Mouse (Mus musculus): ENCODE results near the gene Fam53b.

The Fam53b gene

DNA sequence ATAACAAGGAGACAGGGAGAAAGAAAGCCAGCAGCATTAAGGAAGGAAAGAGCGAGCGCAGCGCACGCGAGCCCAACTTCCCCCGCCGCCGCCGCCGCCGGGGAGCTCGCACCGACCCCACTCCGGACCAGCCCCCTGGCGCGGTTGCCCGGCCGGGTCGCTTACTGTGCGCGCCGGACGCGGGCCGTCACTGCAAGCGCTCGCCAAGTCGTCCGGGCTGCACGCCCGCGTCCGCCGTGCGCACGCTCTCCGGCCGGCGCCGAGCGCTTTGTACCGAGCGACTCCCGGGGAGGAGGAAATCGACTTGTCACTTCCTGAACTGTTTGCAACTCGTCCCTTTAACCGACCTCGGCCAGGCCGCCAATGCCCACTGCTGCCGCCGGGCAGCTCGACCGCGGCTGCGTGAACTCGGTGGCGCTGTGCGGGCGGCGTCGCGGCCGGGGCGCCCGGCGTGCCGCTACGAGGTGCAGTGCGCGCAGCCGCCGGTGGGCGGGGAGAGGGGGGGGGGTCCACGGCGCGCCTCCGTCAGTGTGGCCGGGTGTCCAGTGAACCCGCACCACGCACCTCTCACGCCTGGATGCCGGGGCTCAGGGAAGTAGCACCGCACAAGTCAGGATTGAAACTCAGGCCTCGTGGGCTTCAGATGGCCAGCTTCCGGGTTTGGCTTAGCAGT is at the start of gene Fam53b:
Gene Fam53b, minus strand, starts transcription at position 471 of the 673 bp plus-strand sequence.
- peak; percentile 74 for DNase-seq

DNA sequence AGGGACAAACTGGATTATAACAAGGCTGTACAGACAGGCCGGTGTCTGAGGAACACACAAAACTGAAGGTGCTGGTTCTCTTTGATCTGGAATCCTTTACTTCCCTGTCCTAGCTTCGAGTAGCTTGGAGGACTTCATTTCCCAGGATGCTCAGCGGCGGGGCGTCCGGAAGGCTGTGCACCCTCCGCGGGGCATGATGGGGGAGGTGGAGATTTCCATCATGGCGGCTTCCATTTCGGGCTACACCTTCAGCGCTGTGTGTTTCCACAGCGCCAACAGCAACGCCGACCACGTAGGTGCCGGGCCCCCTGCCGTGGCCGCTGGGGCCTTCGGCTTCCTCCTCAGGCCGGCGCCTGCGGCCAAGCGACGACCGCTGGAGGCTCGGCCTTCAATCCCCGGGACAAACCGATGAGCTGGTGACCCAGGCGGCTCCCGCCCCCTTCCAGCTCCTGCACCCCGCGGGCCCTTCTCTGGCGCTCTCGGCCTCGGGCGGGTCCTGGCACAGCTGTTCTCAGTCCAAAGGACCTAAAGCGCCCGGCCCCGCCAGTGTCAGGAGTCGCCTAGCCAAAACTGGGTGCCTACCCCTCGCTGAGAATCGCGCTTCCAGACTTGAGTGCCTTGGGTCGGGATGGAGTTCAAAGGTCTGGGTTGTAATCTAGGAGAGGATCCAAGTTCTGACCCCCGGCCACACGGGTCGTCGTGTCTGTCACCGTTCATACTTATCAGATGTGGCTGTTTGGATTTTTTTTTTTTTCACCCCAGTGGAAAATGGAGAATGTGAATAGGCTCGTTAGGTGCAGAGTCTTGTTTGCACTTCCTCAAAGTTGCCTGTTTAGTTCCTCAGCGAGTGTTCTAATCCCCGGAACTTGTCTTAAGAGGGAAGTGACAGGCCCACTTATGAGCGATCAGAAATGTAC is 45.6 kb upstream of the Fam53b start, which contains the start of gene Abraxas2:
Gene Abraxas2, plus strand, starts transcription at position 184 of the 917 bp plus-strand sequence.
- peak; percentile 92 for DNase-seq

DNA sequence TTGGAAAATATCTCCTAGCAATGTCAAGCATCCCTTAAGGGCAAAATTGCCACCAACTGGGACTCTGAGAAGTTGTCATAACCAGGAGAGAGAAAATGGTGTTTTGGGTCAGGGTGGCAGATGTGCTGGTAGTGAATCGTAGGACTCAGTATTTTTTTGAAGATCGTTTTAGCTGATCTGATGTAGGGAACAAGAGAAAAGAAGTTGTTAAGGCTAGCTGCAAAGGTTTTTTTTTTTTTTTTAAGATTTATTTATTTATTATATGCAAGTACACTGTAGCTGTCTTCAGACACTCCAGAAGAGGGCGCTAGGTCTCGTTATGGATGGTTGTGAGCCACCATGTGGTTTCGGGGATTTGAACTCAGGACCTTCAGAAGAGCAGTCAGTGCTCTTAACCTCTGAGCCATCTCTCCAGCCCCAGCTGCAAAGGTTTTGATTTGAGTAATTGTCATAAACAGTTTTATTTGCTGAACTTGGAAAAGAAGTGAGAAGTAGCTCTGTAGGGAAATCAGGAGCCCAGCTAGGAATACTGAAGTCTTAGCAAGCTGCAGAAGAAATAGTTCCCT is 44.4 kb upstream of the Fam53b start:
- DNase-seq: no peak

DNA sequence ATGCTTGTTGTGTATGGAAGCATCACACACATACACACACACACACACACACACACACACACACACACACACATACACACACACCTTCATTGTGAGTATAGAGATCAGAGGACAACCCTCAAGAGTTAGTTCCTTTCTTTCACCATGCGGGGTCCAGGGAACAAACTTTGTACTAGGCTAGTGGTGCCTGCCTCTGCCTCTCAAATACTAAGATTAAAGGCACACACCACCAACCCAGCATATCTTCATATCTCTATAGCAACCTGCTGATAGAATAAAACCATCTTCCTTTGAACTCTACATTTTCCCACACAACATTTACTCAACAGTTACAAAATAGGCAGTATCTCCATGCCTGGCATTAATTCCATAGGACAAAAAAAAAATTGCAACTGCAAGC is 42.4 kb upstream of the Fam53b start:
- DNase-seq: no peak

DNA sequence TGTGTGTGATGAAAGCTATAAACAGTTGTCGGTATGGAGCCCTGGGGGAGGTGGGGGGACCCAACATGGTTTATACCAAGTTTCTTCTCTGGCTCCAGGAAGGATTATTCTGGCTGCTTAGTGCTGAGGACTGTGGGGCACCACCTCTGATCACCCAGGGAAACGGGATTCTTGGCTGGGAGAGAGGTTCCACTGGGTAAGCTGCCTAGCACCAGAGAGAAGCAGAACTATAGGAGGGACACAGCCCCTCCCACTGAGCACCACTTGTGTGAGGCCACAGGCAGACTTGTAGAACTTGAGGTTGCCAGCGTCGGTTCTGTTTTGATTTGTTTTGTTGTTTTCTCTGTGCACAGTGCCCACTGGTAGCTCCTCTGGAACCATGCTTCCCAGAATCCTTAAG is 40.3 kb upstream of the Fam53b start:
- DNase-seq: no peak

DNA sequence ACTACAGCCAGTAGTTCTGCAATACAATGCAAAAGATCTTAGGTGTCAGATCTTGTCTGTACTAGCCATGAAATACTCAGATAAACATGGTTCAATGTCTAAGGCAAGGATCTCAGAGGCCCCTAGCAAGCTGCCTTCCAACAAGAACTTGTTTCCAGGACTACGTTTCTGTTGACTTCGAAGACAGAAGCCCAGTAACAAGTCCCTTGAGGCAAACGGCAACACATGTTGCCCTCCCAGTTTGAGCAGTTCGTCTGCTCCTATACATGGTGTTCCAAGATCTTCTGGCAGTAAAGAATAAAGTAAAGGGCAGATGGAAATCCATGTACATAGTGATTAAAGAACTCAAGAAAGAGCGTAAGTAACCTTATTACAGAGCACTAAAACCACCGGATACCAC is 39.7 kb upstream of the Fam53b start:
- no peak for DNase-seq

DNA sequence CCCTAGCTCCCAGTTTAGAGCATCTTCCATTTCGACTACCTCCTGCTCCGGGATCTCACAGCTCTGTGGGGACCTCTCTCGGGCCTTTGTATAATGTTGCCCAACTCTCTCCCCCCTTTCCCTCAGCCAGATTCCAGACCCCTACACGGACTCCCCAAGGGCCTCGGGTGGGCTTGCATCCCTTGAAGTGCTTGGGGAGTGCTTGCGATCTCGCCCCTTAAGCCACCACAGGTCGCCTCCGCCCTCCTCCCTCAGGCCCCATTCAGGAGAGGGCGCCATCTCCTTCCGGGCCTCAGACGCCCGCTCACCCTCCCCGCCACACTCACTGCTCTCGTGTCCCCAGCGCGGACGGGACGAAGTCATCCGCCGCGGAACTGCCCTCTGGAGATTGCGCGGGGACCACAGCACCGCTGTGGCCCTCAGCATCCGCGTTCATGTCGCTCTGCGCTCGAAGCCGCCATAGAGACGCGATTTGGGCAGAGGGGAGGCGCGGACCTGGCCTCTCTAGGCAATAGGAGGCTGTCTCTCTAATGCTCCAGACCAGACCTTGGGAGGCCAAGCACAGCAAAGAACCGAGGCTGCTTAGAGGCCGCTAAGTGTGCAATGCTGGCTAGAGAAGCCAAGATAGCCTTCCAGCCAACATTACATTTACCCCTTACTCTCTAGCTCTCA is 38.6 kb upstream of the Fam53b start, which contains the start of gene Eef1akmt2:
Gene Eef1akmt2, minus strand, starts transcription at position 501 of the 672 bp plus-strand sequence.
- peak; percentile 90 for DNase-seq

DNA sequence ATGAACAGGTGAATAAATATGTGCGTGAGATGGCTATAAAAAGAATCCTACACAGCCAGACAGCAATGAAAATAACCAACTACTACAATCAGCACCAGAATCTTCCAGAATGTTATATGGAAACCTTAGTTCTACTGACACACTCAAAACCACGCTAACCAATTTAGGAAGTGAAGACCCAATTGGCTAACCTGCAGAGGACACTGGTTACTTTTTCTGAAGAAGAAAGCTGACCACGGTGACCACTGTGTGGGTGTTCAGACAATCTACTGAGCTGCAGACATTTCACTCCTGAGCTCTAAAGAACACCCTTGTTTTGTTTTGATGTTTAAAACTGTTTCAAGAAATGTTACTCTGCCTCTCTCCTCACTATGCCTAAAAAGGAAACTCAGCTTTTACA is 29.5 kb upstream of the Fam53b start:
- no peak for DNase-seq

DNA sequence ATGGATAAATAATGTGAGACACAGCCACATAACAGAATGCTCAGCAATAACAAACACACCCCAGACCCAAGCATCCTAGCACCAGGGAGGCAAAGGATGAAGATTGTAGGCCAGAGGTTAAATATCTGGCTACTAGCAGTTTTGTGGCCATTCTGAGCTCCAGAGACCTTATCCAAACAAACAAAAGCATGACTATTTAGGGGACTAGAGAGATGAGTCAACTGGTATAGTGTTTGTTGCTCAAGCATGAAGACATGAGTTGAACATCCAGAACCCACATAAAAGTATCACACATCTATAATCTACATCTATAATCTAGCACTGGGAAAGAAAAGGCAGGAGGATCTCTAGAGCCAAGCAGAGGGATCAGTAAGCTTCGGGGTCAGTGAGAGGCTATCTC is 28.8 kb upstream of the Fam53b start:
- no peak for DNase-seq

DNA sequence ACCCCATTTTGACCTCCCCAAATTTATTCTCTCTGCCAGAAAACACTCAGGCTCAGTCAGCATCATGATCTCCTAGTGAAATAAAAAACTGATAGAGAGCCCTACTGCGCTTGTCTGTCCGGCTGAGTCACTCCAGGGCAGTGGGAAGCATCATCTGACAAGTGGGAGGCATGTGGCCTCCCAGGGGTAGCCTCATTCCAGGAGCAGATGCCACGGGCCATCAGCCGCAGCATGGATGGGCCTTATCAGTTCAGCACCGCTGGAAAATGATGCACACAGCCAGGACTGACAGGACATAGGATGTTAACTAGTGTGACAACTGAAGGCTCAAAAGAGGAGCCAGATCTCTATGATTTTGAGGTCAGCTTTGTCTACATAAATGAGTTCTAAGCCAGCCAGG is 27.6 kb upstream of the Fam53b start:
- DNase-seq: no peak

DNA sequence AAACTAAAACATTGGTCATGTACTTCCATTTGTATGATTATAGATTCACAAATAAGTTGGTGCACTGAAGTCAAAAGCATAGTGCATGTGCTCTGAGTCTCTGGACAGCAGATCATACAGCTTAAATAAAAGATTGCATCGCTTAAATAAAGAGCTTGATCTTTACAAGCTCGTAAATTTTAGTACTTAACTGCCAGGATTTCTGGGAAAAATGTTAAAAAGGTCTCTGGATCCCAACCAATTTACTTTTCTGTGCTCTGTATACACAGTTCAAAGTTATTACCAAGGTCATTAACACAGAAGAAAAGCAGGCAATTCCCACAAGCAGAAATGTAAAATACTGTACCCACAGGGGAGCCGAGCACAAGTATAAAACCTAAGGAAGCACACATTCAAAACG is 17.3 kb upstream of the Fam53b start:
- DNase-seq: no peak

DNA sequence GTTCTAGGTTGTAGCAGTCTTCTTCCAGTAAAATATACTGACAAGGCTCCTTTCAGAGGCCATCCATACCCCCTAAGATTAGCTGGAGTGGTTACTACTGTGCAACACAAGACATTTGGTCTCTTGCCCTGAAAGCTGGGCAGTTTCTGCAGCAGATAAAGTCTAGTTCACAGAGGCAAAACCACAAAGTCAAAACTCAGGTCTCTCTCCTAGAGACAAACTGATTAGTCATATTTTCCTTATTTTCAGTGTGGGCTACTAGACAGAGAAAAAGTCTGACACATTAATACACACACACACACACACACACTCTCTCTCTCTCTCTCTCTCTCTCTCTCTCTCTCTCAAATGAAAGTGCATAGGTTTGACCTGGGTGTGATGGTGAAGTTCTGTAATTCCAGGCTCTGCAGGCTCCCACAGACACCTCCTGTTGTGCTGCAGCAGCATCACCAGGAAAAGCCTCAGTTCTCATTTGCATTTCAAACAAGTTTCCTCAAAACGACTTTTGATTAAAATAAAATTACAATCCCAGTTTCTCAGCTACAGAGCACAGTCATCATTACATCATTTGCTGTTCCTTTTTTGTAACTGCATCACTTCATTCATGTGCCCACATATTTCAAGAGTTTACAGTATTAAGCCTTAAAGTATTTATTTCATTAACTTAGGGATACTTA is 10.8 kb upstream of the Fam53b start:
- no peak for DNase-seq

DNA sequence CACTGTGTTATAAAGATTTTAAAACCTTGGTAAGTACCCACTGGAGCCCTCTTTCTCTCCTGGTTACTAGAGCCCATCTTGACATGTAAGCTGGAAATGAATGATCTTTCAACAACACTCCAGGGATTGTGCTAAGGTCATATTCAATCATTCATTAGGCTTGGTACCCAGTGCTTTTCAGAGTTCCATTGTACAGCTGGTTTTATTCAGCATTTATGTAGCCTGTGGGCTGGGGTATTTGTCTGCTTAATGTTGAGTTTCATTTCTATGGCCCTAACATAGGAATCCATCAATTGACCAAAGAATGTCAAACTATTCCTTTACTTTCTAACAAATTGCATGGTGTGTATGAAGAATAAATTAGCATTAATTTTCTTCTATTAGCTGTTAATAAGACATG is 10.1 kb upstream of the Fam53b start:
- no peak for DNase-seq

DNA sequence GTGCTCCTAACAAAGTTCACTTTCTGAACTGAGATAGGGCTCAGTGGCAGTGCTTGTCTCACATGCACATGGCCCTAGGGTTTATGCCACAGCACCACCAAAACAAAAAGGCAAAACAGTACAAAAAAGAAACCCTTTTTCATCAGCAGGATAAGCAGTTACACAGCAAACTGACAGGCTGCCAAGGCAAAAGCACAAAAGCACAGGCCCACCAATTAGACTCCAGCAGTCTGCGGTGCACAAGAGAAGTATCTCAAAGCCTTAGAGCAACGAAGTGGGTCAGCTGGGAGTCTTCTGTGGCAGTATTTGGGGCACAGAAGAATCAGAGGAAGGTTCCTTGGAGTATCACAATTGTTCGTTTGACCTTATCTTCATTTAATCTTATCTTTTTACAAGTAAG is 7.0 kb upstream of the Fam53b start:
- DNase-seq: no peak

DNA sequence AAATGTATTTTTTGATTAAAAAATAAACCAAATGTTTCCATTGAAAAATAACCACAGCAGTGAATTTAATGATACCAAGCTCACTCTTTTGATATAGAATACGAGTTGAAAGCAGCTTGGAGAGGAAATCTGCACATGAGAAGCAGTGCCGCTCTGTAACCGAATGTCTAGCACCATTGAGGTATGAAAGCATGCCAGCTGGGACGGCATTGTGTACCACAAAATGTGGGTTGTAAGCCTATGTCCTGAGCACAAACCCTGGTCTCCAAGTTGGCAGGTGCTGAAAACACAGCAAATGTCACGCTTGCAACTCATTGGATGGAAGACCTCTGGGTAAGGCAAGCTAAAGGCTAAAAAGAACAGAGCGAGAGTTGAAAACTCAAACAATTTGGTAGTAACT is 3.4 kb upstream of the Fam53b start:
- no peak for DNase-seq

DNA sequence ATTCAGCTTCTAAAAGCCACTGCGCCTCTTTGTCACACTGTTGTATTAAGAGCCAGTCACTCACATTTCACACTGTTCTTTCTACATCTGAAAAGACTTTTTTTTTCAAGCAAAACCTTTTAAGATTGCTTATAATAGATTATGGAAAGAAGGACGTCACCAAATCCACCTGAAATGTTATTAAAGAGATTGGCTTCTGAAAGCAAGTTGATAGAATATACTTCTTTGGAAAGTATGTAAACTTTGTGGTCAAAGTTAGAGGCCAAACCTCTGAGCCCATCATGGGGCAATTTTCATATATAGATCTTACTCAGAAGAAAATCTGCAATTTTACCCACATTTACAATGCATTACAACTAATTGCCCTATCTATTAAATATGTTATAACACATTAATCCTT is 2.8 kb upstream of the Fam53b start:
- no peak for DNase-seq

DNA sequence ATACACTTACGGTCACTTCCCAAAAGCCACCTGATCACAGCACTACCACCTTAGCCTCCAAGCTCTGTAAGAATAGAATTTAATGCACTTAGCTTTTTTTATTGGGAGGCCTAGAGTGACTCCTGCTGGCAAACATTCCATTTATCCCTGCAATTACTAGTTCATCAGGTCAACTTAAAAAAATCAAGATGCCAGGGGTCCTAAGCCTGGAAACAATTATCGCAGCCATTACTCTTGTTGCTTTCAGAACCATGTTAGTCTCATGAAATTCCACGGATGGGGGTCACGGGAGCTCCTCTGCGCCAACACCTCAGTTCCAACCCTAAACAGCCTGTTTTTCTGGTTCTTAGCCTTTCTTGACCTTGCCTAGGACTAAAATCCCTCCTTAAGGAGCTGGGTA is 1.4 kb upstream of the Fam53b start:
- peak; percentile 27 for DNase-seq

DNA sequence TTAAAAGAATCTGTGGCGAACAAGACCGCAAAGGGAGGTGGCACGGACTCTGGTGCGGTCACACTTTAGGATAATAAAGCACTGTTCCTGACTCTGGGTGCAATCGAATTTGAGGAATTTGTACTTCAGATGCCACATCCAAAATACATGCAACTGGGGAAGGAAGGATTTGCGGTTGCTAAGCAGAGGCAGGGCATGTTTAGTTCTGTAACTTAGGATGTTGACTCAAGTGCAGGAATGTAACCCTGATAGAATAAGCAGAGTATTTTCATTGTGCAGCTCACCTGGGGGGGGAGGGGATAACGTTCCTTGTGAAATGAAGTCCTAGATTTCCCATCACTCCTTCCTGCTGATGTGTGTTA is 384 bp upstream of the Fam53b start:
- DNase-seq: no peak

DNA sequence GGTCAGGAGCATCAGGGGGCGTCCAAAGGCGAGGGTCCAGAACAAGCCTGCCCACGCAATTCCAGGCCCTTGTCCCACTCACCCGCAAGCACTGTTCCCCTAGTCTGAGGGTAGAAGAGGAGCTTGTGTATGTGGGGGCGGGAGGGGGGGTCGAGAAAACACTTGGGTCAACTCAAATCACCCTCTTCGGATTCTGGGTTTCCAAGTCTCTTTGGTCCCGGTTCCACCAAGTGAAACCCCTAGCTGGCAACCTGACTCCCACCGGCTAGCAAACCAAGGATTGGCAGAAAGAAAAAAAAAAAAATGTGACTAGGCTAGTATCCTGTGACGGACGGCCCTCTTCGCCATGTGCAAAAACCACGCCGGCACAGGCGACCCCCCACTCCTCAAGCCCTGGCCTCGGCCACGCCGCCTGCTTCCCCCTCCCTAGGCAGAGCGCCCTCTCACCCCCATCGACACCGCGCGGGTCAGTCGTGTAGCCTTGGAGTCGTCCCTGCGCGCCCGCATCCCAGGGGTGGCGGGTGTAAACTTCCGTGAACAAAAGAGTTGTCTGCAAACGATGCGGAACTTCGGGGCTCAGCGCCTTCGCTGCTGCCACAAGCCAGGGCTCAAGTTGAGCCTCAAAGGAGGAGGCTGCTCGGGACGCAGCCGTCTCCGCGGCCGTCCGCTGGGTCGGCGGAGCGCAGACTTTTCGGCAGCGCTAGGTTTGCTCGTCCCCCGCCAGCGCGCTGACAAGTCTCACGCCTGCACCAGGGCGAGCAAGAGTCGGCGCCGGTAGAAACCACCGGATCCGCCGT is 869 bp downstream of the Fam53b start:
- DNase-seq: peak; percentile 40

DNA sequence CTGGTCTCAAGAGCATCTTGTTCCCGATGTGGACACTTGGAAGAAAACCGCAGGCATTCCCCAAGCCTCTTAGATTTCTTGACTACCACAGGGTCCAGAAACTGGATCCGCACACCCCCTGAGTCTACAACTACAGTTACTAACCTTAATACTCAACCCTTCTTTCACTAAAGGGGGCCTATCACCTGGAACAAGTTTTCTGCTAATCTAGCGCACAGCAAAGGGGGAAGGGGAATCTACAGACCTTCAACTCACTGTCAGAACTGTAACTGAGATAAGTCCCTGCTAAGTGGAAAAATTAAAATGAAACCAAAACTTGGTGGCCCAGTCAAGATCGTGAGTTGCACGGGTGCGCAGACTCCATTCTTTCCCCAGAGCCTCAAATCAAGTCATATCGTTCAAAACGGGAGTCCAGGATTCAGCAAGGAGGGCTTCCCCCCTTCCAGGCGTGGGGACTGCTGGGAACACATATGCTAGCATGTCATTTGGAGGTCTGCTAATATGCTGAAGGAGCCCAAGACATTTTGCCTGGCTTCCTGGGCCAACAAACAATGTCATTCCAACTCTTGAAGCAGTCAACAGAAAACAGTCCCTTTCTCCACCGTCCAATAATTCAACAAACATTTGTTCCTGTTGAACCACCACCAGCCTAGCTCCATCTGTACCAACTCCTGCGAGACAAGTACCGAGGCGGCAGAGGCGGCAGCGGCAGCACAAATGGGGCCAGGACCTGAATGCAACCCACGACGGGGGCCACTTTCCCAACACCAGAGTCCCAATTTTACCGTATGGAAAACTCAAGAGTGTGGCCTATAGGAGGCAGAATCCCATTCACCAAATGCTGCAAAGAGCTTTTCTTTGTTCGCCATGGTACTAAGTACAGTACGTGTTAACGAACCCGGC is 1.7 kb downstream of the Fam53b start:
- peak; percentile 47 for DNase-seq

DNA sequence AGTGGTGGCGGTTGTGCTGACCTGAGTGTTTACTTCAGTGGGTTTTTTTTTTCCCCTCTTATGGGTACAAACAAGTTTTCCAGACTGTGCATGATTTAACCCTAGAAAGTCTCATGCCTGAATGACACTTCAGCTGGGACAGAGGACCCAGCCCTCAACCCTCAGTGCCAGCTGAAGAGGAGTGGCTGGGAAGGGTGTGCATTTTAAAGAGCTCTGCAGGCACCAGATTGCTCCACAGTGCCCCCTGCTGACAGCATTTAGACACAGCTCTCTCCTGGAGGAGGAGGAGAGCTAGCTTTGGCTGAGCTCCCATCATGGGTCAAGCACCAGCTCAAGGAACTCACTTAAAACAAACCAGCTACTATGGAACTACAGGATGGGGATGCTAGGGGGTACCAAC is 2.8 kb downstream of the Fam53b start:
- DNase-seq: peak; percentile 94
